Mouse (Mus musculus): Measurements from ENCODE around the gene Spdya. TPM values are rescaled to one million over a fixed set of nuclear protein-coding genes. Genes with fewer than 3 reads are reported as not detected.
"Not testable (repeated sequence)": the region's sequence is repeated elsewhere in the genome, so short reads cannot be mapped to it uniquely, and the experiment has no call there.

Spdya gene
- total and polyA plus RNA-seq, 3 experiments = 0.23 to 0.46 TPM; not detected in 1

DNA sequence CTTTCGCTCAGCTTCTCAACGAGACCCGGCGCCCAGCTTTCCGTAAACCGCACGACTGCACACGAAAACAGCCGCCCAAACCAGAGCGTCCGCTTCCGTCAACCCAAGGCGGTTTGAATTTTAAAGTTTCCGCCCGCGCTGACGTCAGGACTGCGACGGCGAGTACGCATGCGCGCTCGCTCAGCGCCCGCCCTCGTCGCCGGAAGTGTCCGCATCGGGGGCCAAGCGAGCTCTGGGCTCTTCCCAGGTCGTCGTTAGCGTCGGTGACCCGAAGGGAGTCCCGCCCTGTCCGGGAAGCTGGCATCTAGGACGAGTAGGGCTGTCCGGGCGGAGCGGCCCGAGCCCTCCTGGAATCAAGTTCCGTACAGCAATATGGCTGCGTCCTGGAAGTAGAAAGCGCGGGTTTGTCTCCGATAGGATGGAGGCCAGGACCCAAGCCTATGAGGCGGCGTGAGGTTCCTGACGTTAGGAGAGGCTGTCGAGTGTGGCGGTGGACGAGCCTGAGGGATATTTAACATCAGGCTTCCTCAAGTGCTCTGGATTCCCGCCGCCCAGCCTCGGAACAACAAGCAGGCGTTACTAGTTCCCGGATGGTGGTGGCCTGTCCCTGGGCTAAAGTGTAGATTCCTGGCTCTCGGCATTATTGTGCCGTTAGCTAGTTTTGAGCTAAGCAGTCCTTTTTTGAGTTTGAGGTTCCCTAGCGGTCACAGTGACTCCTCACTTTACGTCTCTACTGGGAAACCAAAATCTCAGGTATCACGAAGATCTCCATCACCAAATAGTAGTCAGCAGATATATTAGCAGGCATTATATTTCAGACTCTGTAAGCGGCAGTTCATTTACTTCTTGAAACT, 24.9 kb upstream of the Spdya start, which contains the start of gene Ndc80 (continued):
- TF ChIP-seq ZC3H11A (IDR thresholded peaks at IDR 0.05; ENCODE audit: low read depth, low read length) (no peak), ZKSCAN1 (IDR thresholded peaks at IDR 0.05; ENCODE audit: low read depth, low read length) (no peak)

DNA sequence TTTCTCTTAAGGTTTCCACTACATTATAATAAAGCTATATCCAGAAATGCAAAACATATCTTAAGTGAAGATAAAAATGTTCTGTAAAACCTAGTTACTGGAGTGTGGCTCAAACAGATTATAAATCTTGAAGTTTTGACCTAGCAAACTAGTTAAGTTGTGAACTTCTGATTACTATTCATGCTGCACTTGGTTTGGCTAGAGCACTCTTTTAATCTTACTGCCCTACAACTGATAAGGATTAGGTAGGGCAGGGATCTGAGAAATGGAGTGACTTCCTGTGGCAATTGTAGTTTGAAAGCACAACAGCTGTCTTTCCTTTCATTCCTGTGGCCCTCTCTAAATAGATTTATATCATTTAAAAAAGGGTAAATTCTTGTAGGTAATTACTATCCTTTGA, 23.8 kb upstream of the Spdya start:
- H3K79me2 ChIP-seq (ENCODE audit: control insufficient read depth, insufficient read depth, low read length, poor library complexity) = peaks cover 4% of the 10 kb centered on the region; the same call in 1 of the 2 replicates
- no peak overlapping the region for H3K9ac ChIP-seq (ENCODE audit: control insufficient read depth, low read depth, low read length, poor library complexity, severe bottlenecking)
- no peak overlapping the region for H3K27ac ChIP-seq (ENCODE audit: control insufficient read depth, low read depth, low read length)
- TF ChIP-seq GATA1 (IDR thresholded peaks at IDR 0.05; ENCODE audit: low read depth, low read length) (peak; percentile 80), EP300 (IDR thresholded peaks at IDR 0.05; ENCODE audit: low read depth in 1 of 2, low read length in 2 of 2) (peak; percentile 23 to 46; a peak in 1 of 4 replicates), NRF1 (IDR thresholded peaks at IDR 0.05; ENCODE audit: insufficient read depth, low read depth, low read length, poor library complexity, severe bottlenecking) (no peak), MYC (IDR thresholded peaks at IDR 0.05; ENCODE audit: low read depth, low read length) (no peak), SMC3 (IDR thresholded peaks at IDR 0.05; ENCODE audit: low read depth, low read length) (no peak), E2F4 (IDR thresholded peaks at IDR 0.05; ENCODE audit: borderline replicate concordance, low read depth, low read length) (no peak), RCOR1 (IDR thresholded peaks at IDR 0.05; ENCODE audit: low read depth, low read length) (peak; percentile 58; the same call in 1 of the 2 replicates), CHD1 (IDR thresholded peaks at IDR 0.05; ENCODE audit: low read depth, low read length) (no peak), ZNF384 (IDR thresholded peaks at IDR 0.05; ENCODE audit: low read depth, low read length) (no peak)
- DNase-seq (ENCODE audit: low read depth, low spot score) = peak; percentile 40
- H3K4me1 ChIP-seq (ENCODE audit: control insufficient read depth in 1 of 2, insufficient read depth in 2 of 2, low read length in 2 of 2) = peaks cover 7 to 13% of the 10 kb centered on the region in 2 experiments; a peak in 3 of 4 replicates
- no peaks in the 10 kb centered on the region for H3K27me3 ChIP-seq (ENCODE audit: control insufficient read depth in 1 of 2, insufficient read depth in 2 of 2, low read length in 2 of 2)
- no peaks in the 10 kb centered on the region for H3K9me3 ChIP-seq (replicated peaks; ENCODE audit: insufficient read depth, low read length)
- H3K4me3 ChIP-seq (ENCODE audit: control insufficient read depth in 1 of 2, insufficient read depth in 1 of 2, low read depth in 2 of 2, low read length in 2 of 2) = no peak overlapping the region
- peaks cover 0 to 10% of the 10 kb centered on the region in 2 experiments; a peak in 3 of 4 replicates for H3K36me3 ChIP-seq (ENCODE audit: control insufficient read depth in 1 of 2, insufficient read depth in 2 of 2, low read length in 2 of 2)

DNA sequence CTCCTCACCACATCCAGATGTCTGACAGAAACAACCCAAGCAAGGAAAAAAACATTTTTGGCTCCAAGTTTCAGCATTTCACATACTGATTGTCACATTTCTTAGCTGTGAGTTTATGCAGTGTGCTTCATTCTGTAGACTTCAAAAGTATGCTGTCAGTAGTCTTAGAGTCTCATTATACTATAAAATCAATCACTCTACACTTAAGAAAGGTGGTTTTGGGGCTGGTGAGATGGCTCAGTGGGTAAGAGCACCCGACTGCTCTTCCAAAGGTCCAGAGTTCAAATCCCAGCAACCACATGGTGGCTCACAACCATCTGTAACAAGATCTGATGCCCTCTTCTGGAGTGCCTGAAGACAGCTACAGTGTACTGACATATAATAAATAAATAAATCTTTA, 16.3 kb upstream of the Spdya start:
- not testable (repeated sequence) for H3K36me3 ChIP-seq (ENCODE audit: control insufficient read depth in 1 of 2, insufficient read depth in 2 of 2, low read length in 2 of 2); H3K9me3 ChIP-seq (replicated peaks; ENCODE audit: insufficient read depth, low read length); H3K4me1 ChIP-seq (ENCODE audit: control insufficient read depth in 1 of 2, insufficient read depth in 2 of 2, low read length in 2 of 2); H3K27me3 ChIP-seq (ENCODE audit: control insufficient read depth in 1 of 2, insufficient read depth in 2 of 2, low read length in 2 of 2); H3K4me3 ChIP-seq (ENCODE audit: control insufficient read depth in 1 of 2, insufficient read depth in 1 of 2, low read depth in 2 of 2, low read length in 2 of 2); H3K27ac ChIP-seq (ENCODE audit: control insufficient read depth, low read depth, low read length); DNase-seq (ENCODE audit: low read depth, low spot score); H3K9ac ChIP-seq (ENCODE audit: control insufficient read depth, low read depth, low read length, poor library complexity, severe bottlenecking); H3K79me2 ChIP-seq (ENCODE audit: control insufficient read depth, insufficient read depth, low read length, poor library complexity)
- peak; percentile 80 for TF ChIP-seq TBP (IDR thresholded peaks at IDR 0.05; ENCODE audit: low read depth, low read length)
